Mouse (Mus musculus): Measurements from ENCODE around the gene Prdm2. TPM values are rescaled to one million over a fixed set of nuclear protein-coding genes. Genes with fewer than 3 reads are reported as not detected.

The Prdm2 gene
- polyA plus RNA-seq, 1 experiment from 2014 or later, result 11.5 TPM

Small RNAs within 50 kb of the gene (microRNA-seq; reads per million reads assigned to microRNA genes)
- 4.7 reads per million, percentile 2 among the genes with 10 or more reads in this experiment for gene Mir7021 (ENCODE audit: borderline number of aligned reads)

Other genes with a start within 250 kb of the Prdm2 start
- gene Pdpn, start 86.6 kb upstream of the Prdm2 start, polyA plus RNA-seq (2014; fragmentation: Nextera tagmentation; extraction: Ambion mirVana), result 44.9 and 46.9 TPM in 2 replicates
- 0.11 and 0.14 TPM in 2 replicates for gene Lrrc38, start 136.8 kb upstream of the Prdm2 start, polyA plus RNA-seq (2014; fragmentation: Nextera tagmentation; extraction: Ambion mirVana)
- not detected in 2 replicates for gene Pramel1, start 181.4 kb upstream of the Prdm2 start, polyA plus RNA-seq (2014; fragmentation: Nextera tagmentation; extraction: Ambion mirVana)
- gene Pramef8, start 199.4 kb upstream of the Prdm2 start, polyA plus RNA-seq (2014; fragmentation: Nextera tagmentation; extraction: Ambion mirVana), result 18.7 and 19.0 TPM in 2 replicates
- not detected in 2 replicates for gene Oog4, start 237.3 kb upstream of the Prdm2 start, polyA plus RNA-seq (2014; fragmentation: Nextera tagmentation; extraction: Ambion mirVana)

All from embryonic facial prominence, embryonic 11.5 days (tissue).